Mouse (Mus musculus): Measurements from ENCODE around the gene Bcat1.

DNA sequence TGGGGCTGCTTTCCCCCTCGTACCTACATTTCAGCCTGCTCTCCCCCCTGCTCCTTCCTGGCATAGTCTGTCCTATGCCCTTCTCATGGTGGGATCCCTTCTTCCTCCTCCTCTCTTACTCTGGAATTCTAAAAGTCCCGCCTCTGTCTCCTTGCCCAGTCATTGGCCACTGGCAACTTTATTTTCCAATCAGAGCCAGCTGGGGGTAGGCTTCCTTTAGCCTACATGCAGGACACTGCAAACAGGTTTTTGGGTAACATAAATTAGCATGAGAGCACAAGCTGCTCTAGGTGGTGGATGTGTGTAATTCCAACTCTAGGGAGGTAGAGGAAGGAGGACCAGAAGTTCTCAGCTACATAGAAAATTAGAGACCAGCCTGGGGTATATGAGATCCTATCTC is 44.1 kb upstream of the Bcat1 start:
- TF ChIP-seq POLR2A (IDR thresholded peaks at IDR 0.05; ENCODE audit: insufficient read depth, low read length) (no peak), CTCF (IDR thresholded peaks at IDR 0.05; ENCODE audit: low read depth, low read length) (no peak), EP300 (IDR thresholded peaks at IDR 0.05; ENCODE audit: insufficient read depth, low read depth, low read length) (no peak)

Measured in ES-Bruce4 (cell line).